Mouse (Mus musculus) kidney, adult 9 months (tissue): ENCODE data around the gene Gm27235.
"Not testable (repeated sequence)": the region's sequence is repeated elsewhere in the genome, so short reads cannot be mapped to it uniquely, and the experiment has no call there.

Experiments used
- DNase-seq: peaks from one replicate; pipeline ENCODE4 v3.0.0; 2022

The Gm27235 gene

GRCm38 (mm10) chr9:35790001-35790400 is at the start of gene Gm27235, which contains the start of gene D730048I06Rik:
Gene Gm27235, minus strand, starts transcription at chr9:35790101.
Gene D730048I06Rik, minus strand, starts transcription at chr9:35790112.
- DNase-seq, result no peak

GRCm38 (mm10) chr9:35817881-35818280 is 28.0 kb upstream of the Gm27235 start:
- not testable (repeated sequence) for DNase-seq

DNA sequence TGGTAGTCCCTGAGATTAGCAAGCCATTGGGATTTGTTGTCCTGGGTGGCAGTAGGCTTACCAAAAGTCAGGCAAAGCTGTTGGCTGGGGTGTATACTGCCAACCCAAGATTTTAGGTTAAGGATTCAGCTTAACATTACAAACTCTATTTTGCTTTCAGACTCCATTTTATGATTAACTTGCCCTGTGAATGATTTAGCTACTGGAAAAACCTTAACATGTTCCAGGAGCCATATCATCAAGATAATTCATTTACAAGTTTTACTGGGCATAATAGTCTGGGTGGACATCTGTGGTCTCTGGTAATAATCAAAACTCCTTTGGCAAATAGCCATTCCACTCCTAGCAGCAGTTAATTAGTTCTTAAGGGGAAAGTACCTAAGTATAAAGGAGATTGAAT is 8.2 kb upstream of the Gm27235 start:
- peak; percentile 79 for DNase-seq

DNA sequence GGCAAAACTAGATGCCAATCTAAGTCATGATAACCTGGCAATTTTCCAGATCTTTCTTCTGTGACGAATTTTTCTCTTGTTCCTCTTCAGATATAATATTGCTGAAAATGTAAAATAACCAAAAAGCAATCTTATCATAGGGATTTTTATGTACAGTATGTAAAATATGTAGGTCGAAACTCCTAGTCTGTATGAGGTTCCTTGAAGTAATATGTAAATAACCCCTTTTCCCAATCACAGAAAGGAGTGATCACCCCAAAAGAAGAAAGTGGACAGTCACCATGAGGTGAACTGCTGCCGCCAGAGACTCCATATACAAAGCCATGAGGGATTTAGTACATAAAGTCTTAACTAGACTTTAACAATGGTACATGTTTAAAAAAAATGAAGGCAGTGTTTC is 11.9 kb downstream of the Gm27235 start, which contains the start of gene Gm17727:
Gm17727 (minus strand) TSS at position 101 of the 400 bp plus-strand sequence.
- DNase-seq, result no peak

DNA sequence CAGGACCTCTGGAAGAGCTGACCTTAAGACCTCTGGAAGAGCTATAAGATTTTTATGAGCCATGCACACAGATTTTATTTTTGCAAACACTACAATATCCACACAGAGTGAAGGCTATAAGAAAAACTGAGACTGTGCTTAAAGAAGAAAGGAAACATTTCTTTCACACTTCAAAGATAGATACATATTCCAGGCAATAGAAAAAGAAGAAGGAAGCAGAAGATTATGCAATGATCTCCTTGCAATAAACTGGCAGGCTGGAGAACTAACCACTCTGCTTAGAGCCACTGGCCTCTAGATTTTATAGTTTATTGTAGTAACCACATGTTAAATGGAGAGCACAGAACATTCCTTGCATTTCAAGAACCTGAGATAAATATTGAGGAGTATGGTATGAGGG is 33.1 kb downstream of the Gm27235 start:
- no peak for DNase-seq

- no peak for DNase-seq
These were observed 49.2 kb downstream of the Gm27235 start, which contains the start of gene Gm17677 for GRCm38 (mm10) chr9:35740749-35741148. Gene Gm17677, plus strand, starts transcription at chr9:35741049.
